Mouse (Mus musculus): ENCODE data around the gene Fam198b. TPM values are rescaled to one million over a fixed set of nuclear protein-coding genes. Genes with fewer than 3 reads are reported as not detected.

Gene Fam198b
- 2.4 and 2.6 TPM in 2 replicates for polyA plus RNA-seq (2021; fragmentation: Nextera tagmentation)
- long read RNA-seq, experiment 1, full-length matches to known transcripts, result 3 of 8 reads
- long read RNA-seq, experiment 1, partial matches to known transcripts, result 1 of 8 reads
- long read RNA-seq, experiment 1, other reads (novel, unspliced or antisense), result 4 of 8 reads
- long read RNA-seq, experiment 2, partial matches to known transcripts, result 0 of 2 reads
- long read RNA-seq, experiment 2, other reads (novel, unspliced or antisense), result 2 of 2 reads

DNA sequence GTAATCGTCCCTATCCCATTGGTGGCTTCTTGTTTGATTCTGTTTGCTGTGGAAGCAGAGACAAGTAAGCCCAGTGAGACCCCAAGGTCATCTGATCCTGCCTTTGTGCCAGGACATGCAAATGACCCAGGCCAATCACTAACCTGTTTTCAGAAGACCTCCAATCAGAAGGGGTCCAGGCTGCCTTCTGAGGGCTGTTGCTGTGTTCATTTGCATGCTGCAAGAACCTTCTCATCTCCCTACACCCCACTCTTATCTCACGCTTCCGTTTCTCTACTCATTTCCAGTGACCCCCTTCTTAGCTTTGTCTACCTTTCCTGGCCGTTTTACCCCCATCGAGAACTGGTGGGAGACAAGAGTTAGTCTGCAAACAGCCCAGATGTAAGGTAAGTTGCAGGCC is at the start of gene Fam198b:
TSS of gene Fam198b (plus strand) at position 229 of the 400 bp plus-strand sequence.

DNA sequence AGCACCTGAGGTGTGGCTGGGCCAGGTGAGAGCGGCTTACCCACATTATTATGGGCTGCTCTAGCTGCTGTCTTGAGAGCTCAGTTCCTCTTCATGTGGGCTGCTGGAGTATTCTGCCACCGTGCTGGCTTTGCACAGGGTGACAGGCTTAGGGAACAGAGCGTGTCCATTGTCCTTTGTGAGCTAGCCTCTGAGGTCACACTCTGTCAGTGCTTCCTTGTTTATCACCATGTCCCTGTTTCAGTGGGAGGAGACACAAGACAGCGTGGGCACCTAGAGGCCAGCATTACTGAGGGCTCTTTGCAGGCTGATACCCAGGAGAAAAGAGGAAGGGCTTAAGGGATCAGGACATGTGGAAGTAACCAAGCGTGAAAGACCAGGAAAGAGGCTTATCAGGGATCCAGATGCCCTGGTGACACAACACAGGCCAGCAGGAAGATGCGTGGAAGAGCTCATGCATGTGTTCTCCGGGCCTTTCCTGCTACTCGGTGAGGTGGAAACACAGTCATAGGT is 31.6 kb upstream of the Fam198b start, which contains the start of gene Tmem144:
TSS of gene Tmem144 (minus strand) at position 120 of the 513 bp plus-strand sequence.

Other genes with a start within 250 kb of the Fam198b start
- 0.93 and 1.3 TPM in 2 replicates for gene Rxfp1, start 146.7 kb upstream of the Fam198b start, polyA plus RNA-seq (2021; fragmentation: Nextera tagmentation)
- gene Tmem144, start 31.8 kb upstream of the Fam198b start, polyA plus RNA-seq (2021; fragmentation: Nextera tagmentation), result 8.4 and 12.4 TPM in 2 replicates